In the genomic region with DNA sequence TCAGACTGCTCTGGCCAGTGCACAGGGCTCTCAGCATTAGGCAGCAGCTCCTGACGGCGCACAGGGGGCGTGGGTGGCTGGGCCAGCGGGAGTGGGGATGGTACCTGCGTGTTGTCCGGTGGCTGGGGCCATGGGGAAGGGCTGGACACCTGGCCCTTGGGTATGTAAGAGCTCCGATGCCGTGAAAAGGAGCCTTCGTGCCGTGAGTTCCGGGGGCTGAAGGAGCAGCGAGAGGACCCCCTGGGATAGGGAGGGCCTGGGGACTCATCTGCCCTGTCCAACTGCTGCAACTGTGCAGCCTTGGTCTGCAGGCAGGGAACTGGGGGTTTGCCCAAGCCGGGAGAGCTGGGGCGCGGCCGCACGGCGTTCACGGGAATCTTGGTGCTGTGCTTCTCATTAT, we compare ENCODE assay signal across 18 mouse cellular contexts.
"Had no signal": no experiment of that assay in that cellular context is flagged by ENCODE, and none has a peak within 500 bp of the region (broad histone marks: within the 10 kb centered on the region; RNA-seq: fewer than 3 reads in every experiment).

No protein-coding gene starts in this region.

- H3K27ac ChIP-seq: kidney, embryonic 15.5 days; left cerebral cortex, adult 2 months; limb, embryonic 12.5 days; limb, embryonic 15.5 days; liver, embryonic 13.5 days; neural tube, embryonic 13.5 days; stomach, postnatal 0 days had no signal

- H3K27me3 ChIP-seq: kidney, embryonic 15.5 days; limb, embryonic 12.5 days; limb, embryonic 15.5 days; liver, embryonic 13.5 days; neural tube, embryonic 13.5 days had no signal

- H3K4me3 ChIP-seq: kidney, embryonic 15.5 days; left cerebral cortex, adult 2 months; limb, embryonic 12.5 days; limb, embryonic 15.5 days; liver, embryonic 13.5 days; neural tube, embryonic 13.5 days had no signal

- H3K9ac ChIP-seq: kidney, embryonic 15.5 days; limb, embryonic 12.5 days; limb, embryonic 15.5 days; liver, embryonic 13.5 days; neural tube, embryonic 13.5 days had no signal

- DNase-seq: kidney, postnatal 10 days; layer of hippocampus, postnatal 36 days; left cerebral cortex, postnatal 4 days; liver, embryonic 13.5 days; lung, adult 2 months; lung, postnatal 14 days; lung, postnatal 4 days; midbrain, embryonic 14.5 days; right cerebral cortex, adult 18-20 months; right cerebral cortex, postnatal 14 days; right cerebral cortex, postnatal 4 days; thymus, postnatal 25 days had no signal
